10 mouse cellular contexts compared by ENCODE assay signal in the genomic region with DNA sequence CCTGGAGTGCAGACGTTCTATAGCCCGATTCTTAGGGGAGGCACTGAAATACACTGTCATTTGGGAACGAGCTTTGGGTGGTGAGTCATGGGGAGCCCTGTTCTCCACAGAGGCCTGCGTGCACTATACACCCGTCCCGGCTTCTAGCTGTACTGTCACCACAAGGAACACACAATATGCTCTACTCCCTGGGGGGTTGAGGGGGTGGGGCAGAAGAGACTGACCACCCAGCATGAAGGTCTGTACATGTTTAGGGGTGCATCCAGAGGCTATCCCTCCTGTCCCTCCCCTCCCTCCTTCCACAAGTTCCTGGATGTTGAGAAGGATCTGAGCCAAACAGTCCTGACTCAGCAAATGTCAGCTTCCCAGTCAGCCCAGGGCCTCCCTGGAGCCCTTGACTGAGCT.
DNase-seq lines count a peak whose midpoint lies in the region; ATAC-seq and TF ChIP-seq lines count a peak whose summit lies in the region.
"Had no signal": no experiment of that assay in that cellular context is flagged by ENCODE, and none has a peak within 500 bp of the region (broad histone marks: within the 10 kb centered on the region; RNA-seq: fewer than 3 reads in every experiment).

No protein-coding gene starts in this region.

- WGBS in hindbrain, postnatal 0 days, result 67% methylated on average over 6 of the region's 6 CpGs
- WGBS in hindbrain, embryonic 12.5 days, result 82% methylated on average over 6 of the region's 6 CpGs
- WGBS in midbrain, embryonic 11.5 days, result 87% methylated on average over 6 of the region's 6 CpGs

- no peak overlapping the region for H3K4me3 ChIP-seq in hindbrain, postnatal 0 days (ENCODE audit: low read length)
- H3K4me3 ChIP-seq in hindbrain, embryonic 12.5 days, result no peak overlapping the region
- H3K4me3 ChIP-seq in brown adipose tissue, adult 24 weeks (ENCODE audit: insufficient read depth, low read depth, low read length), result no peak overlapping the region
- H3K4me3 ChIP-seq in midbrain, embryonic 11.5 days (ENCODE audit: low read depth, low read length), result no peak overlapping the region
- H3K4me3 ChIP-seq: hindbrain, embryonic 13.5 days had no signal

- intact Hi-C loops in left cerebral cortex, postnatal 25 days (cut with DNase I), result no loop called here

- H3K27ac ChIP-seq in hindbrain, postnatal 0 days, result no peak overlapping the region
- H3K27ac ChIP-seq in hindbrain, embryonic 12.5 days, result no peak overlapping the region
- peak overlapping the region; percentile 31; the same call in 1 of the 2 replicates for H3K27ac ChIP-seq in brown adipose tissue, adult 24 weeks (replicated peaks; ENCODE audit: low read depth, low read length)
- no peak overlapping the region for H3K27ac ChIP-seq in midbrain, embryonic 11.5 days (ENCODE audit: low read depth, low read length)
- H3K27ac ChIP-seq: hindbrain, embryonic 13.5 days had no signal

- no peaks in the 10 kb centered on the region for H3K36me3 ChIP-seq in hindbrain, postnatal 0 days (ENCODE audit: insufficient read depth, low read length)
- peaks cover 26% of the 10 kb centered on the region; the same call in 1 of the 2 replicates for H3K36me3 ChIP-seq in hindbrain, embryonic 12.5 days
- H3K36me3 ChIP-seq in midbrain, embryonic 11.5 days (ENCODE audit: control insufficient read depth, insufficient read depth, low read length), result no peaks in the 10 kb centered on the region; the same call in 1 of the 2 replicates

- H3K9ac ChIP-seq in hindbrain, postnatal 0 days (replicated peaks; ENCODE audit: low read length), result no peak overlapping the region
- no peak overlapping the region for H3K9ac ChIP-seq in hindbrain, embryonic 12.5 days
- no peak overlapping the region for H3K9ac ChIP-seq in midbrain, embryonic 11.5 days (ENCODE audit: low read length)
- H3K9ac ChIP-seq: hindbrain, embryonic 13.5 days had no signal

- 0 out of 2 replicates have a peak, but pooled peaks have one; percentile 4 for ATAC-seq in hindbrain, postnatal 0 days
- ATAC-seq in hindbrain, embryonic 12.5 days (ENCODE audit: low FRiP score), result no peak
- no peak for ATAC-seq in midbrain, embryonic 11.5 days (ENCODE audit: low FRiP score)

- TF ChIP-seq CTCF in hindbrain, postnatal 0 days (IDR thresholded peaks at IDR 0.05; ENCODE audit: low read depth), result no peak

- no peak for DNase-seq in hindbrain, postnatal 0 days (ENCODE audit: low spot score)
- DNase-seq in 3134 (ENCODE audit: extremely low read depth, insufficient read length, low spot score), result peak; percentile 86
- peak; percentile 66 for DNase-seq in heart, postnatal 4 days
- DNase-seq in left cerebral cortex, postnatal 25 days (ENCODE audit: low spot score in 2 of 2), result no peak
- DNase-seq in midbrain, embryonic 11.5 days (ENCODE audit: low spot score, missing footprints), result no peak
- DNase-seq in right cerebral cortex, adult 2 months (ENCODE audit: low spot score in 2 of 2), result no peak

- H3K27me3 ChIP-seq in hindbrain, postnatal 0 days (ENCODE audit: insufficient read depth, low read length), result no peaks in the 10 kb centered on the region
- no peaks in the 10 kb centered on the region for H3K27me3 ChIP-seq in hindbrain, embryonic 12.5 days
- no peaks in the 10 kb centered on the region for H3K27me3 ChIP-seq in midbrain, embryonic 11.5 days (ENCODE audit: control insufficient read depth, insufficient read depth, low read length)
- H3K27me3 ChIP-seq: hindbrain, embryonic 13.5 days had no signal

- H3K4me1 ChIP-seq in hindbrain, postnatal 0 days (ENCODE audit: insufficient read depth, low read length), result peaks cover 11% of the 10 kb centered on the region; the same call in 1 of the 2 replicates
- H3K4me1 ChIP-seq in hindbrain, embryonic 12.5 days, result peaks cover 8% of the 10 kb centered on the region
- H3K4me1 ChIP-seq in brown adipose tissue, adult 24 weeks (ENCODE audit: control insufficient read depth, insufficient read depth, insufficient read length, low read length), result peaks cover 55% of the 10 kb centered on the region
- 0 out of 2 replicates have a peak, but pooled peaks cover 2% of the 10 kb centered on the region for H3K4me1 ChIP-seq in midbrain, embryonic 11.5 days (ENCODE audit: control insufficient read depth, insufficient read depth, low read length)

- no peak overlapping the region for H3K4me2 ChIP-seq in hindbrain, postnatal 0 days (ENCODE audit: low read depth, low read length)
- H3K4me2 ChIP-seq in hindbrain, embryonic 12.5 days (replicated peaks), result no peak overlapping the region
- H3K4me2 ChIP-seq in midbrain, embryonic 11.5 days, result no peak overlapping the region
- H3K4me2 ChIP-seq: hindbrain, embryonic 13.5 days; liver, embryonic 11.5 days had no signal

- H3K9me3 ChIP-seq in hindbrain, postnatal 0 days (ENCODE audit: low read length), result no peaks in the 10 kb centered on the region
- no peaks in the 10 kb centered on the region for H3K9me3 ChIP-seq in hindbrain, embryonic 12.5 days (replicated peaks)
- H3K9me3 ChIP-seq in midbrain, embryonic 11.5 days (ENCODE audit: control insufficient read depth, low read length), result no peaks in the 10 kb centered on the region
- H3K9me3 ChIP-seq: hindbrain, embryonic 13.5 days had no signal

Comparison
In these comparisons a context has a peak if more than half of its experiments do, and no peak if none do; other contexts are left out.
1. DNase-seq: peak in 3134 (single experiment) and heart, postnatal 4 days (single experiment); none in hindbrain, postnatal 0 days (single experiment), left cerebral cortex, postnatal 25 days (0 of 2), midbrain, embryonic 11.5 days (single experiment) and right cerebral cortex, adult 2 months (0 of 2).